Mouse (Mus musculus): Measurements from ENCODE around the gene Ikzf2.

DNA sequence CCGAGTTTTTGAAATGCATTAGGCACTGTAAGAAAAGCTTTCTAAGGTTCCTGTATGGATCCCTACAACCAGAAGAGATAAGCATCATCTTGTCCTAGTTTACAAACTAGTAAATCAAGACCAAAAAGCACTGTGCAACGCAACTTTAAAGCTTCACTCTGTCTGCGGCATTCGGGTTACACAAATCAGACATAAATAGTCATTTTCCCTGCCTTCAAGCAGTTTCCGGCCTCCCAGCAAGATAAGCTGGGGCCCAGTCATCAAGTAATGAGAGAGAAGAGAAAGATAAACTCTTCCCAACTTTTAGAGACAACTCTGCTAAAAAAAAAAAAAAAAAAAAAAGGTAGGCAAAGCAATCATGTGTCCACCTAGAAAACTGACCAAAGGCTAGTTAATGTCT, 19.6 kb downstream of the Ikzf2 start:
- TF ChIP-seq CTCF (IDR thresholded peaks at IDR 0.05; ENCODE audit: insufficient read depth, low read length) (no peak), POLR2A (IDR thresholded peaks at IDR 0.05; ENCODE audit: borderline replicate concordance, extremely low read depth, low read depth, low read length) (no peak)

Data from lung, adult 2 months (tissue).